Mouse (Mus musculus) intestine, postnatal 0 days (tissue): ENCODE results near the gene Creld2. TPM values are rescaled to one million over a fixed set of nuclear protein-coding genes. Genes with fewer than 3 reads are reported as not detected.

Experiments
- ATAC-seq: fragments of 200-750 bp; cut with Nextera tagmentation; 2 replicates; pipeline ENCODE4 v1.8.0; 2017; ENCODE audit warnings: mild to moderate bottlenecking, moderate TSS enrichment, moderate library complexity
- H3K27ac ChIP-seq: fragments of 300-500 bp; sonication (generic); 2 replicates; pipeline ENCODE4 v1.5.1; 2014; ENCODE audit warnings: mild to moderate bottlenecking, low read depth, low read length, moderate library complexity
- H3K27me3 ChIP-seq: fragments of 300-500 bp; sonication (generic); replicated peaks from 2 replicates; pipeline ENCODE4 v1.6.1; 2014; ENCODE audit warnings: low read length, mixed read lengths; ENCODE audit not compliant: control insufficient read depth, insufficient read depth
- H3K36me3 ChIP-seq: fragments of 300-500 bp; sonication (generic); 2 replicates; pipeline ENCODE4 v1.6.1; 2014; ENCODE audit warnings: mild to moderate bottlenecking, moderate library complexity; ENCODE audit not compliant: control insufficient read depth, insufficient read depth
- H3K4me1 ChIP-seq: fragments of 300-500 bp; sonication (generic); replicated peaks from 2 replicates; pipeline ENCODE4 v1.6.1; 2014; ENCODE audit warnings: antibody characterized with exemption, low read length, mixed read lengths; ENCODE audit not compliant: control insufficient read depth, insufficient read depth
- H3K4me2 ChIP-seq: fragments of 300-500 bp; sonication (generic); replicated peaks from 2 replicates; pipeline ENCODE4 v1.6.1; 2014; ENCODE audit warnings: low read depth, mild to moderate bottlenecking, moderate library complexity
- H3K4me3 ChIP-seq: fragments of 300-500 bp; sonication (generic); 2 replicates; pipeline ENCODE4 v1.5.1; 2014; ENCODE audit warnings: low read depth, low read length
- H3K9ac ChIP-seq: fragments of 300-500 bp; sonication (generic); 2 replicates; pipeline ENCODE4 v1.6.1; 2014; ENCODE audit warnings: mild to moderate bottlenecking, low read depth, low read length
- H3K9me3 ChIP-seq: fragments of 300-500 bp; sonication (generic); 2 replicates; pipeline ENCODE4 v1.6.1; 2016; ENCODE audit warnings: mixed run types; ENCODE audit not compliant: control insufficient read depth
- CTCF ChIP-seq: sonication (generic); IDR thresholded peaks from 2 replicates; pipeline ENCODE4 v1.5.1; 2016; ENCODE audit warnings: low read depth, mild to moderate bottlenecking, control low read depth, antibody characterized with exemption, moderate library complexity
- WGBS: fragments of 180-500 bp; shearing (Covaris S2); extraction: QIAGEN DNeasy Blood & Tissue Kit; methylation state at CpG from one replicate; pipeline ENCODE4 v1.1.7; 2014; 5-methylcytosine and 5-hydroxymethylcytosine counted together
- polyA plus RNA-seq: library from polyadenylated mRNA; unstranded; fragments of >200 nt; fragmentation: Nextera tagmentation; extraction: Ambion mirVana; gene quantifications from 2 replicates; pipeline ENCODE4 v1.2.1, GENCODE M21; 2015

The Creld2 gene
- polyA plus RNA-seq, 1 experiment from 2014 or later = 67.9 TPM

GRCm38 (mm10) chr15:88836031-88836430, 16.6 kb downstream of the Creld2 start:
- WGBS = 58% methylated on average over 6 of the region's 6 CpGs
- H3K9ac ChIP-seq = no peak overlapping the region
- peak; percentile 32; the same call in 1 of the 2 replicates for ATAC-seq
- no peaks in the 10 kb centered on the region for H3K9me3 ChIP-seq
- H3K27me3 ChIP-seq = no peaks in the 10 kb centered on the region
- H3K27ac ChIP-seq = peak overlapping the region; percentile 42; the same call in 1 of the 2 replicates
- peak overlapping the region; percentile 81 for H3K4me2 ChIP-seq
- 0 out of 2 replicates have a peak overlapping the region, but pooled peaks have one; percentile 46 for H3K4me3 ChIP-seq
- peak; percentile 75 for TF ChIP-seq CTCF
- H3K36me3 ChIP-seq = no peaks in the 10 kb centered on the region
- H3K4me1 ChIP-seq = no peaks in the 10 kb centered on the region

GRCm38 (mm10) chr15:88836571-88836970, 17.1 kb downstream of the Creld2 start:
- WGBS = 52% methylated on average over 5 of the region's 5 CpGs
- no peak overlapping the region for H3K9ac ChIP-seq
- no peak for TF ChIP-seq CTCF
- no peaks in the 10 kb centered on the region for H3K9me3 ChIP-seq
- H3K4me1 ChIP-seq = no peaks in the 10 kb centered on the region
- peak overlapping the region; percentile 46; the same call in 1 of the 2 replicates for H3K4me3 ChIP-seq
- no peaks in the 10 kb centered on the region for H3K27me3 ChIP-seq
- H3K4me2 ChIP-seq = peak overlapping the region; percentile 81
- no peaks in the 10 kb centered on the region for H3K36me3 ChIP-seq
- H3K27ac ChIP-seq = peak overlapping the region; percentile 42; the same call in 1 of the 2 replicates
- no peak for ATAC-seq

GRCm38 (mm10) chr15:88837199-88837932, 17.9 kb downstream of the Creld2 start:
- TF ChIP-seq CTCF = peak; percentile 54
- WGBS = under 1% methylated on average over 39 of the region's 39 CpGs
- Histone ChIP-seq H3K4me1 (no peaks in the 10 kb centered on the region), H3K27me3 (no peaks in the 10 kb centered on the region), H3K4me2 (peak overlapping the region; percentile 81), H3K9me3 (no peaks in the 10 kb centered on the region), H3K36me3 (no peaks in the 10 kb centered on the region), H3K4me3 (peak overlapping the region; percentile 46), H3K9ac (peak overlapping the region; percentile 65), H3K27ac (peak overlapping the region; percentile 74)
- ATAC-seq = peak; percentile 82

GRCm38 (mm10) chr15:88837977-88838376, 18.5 kb downstream of the Creld2 start:
- WGBS = under 1% methylated on average over 11 of the region's 11 CpGs
- no peaks in the 10 kb centered on the region for H3K36me3 ChIP-seq
- H3K9me3 ChIP-seq = no peaks in the 10 kb centered on the region
- H3K27me3 ChIP-seq = no peaks in the 10 kb centered on the region
- peak overlapping the region; percentile 74 for H3K27ac ChIP-seq
- peak overlapping the region; percentile 46 for H3K4me3 ChIP-seq
- no peak for ATAC-seq
- no peaks in the 10 kb centered on the region for H3K4me1 ChIP-seq
- TF ChIP-seq CTCF = no peak
- H3K4me2 ChIP-seq = peak overlapping the region; percentile 81
- peak overlapping the region; percentile 65 for H3K9ac ChIP-seq

- TF ChIP-seq CTCF = no peak
- no peak for ATAC-seq
- H3K9ac ChIP-seq = no peak overlapping the region
- H3K36me3 ChIP-seq = no peaks in the 10 kb centered on the region
- peak overlapping the region; percentile 22 for H3K27ac ChIP-seq
- H3K27me3 ChIP-seq = no peaks in the 10 kb centered on the region
- no peak overlapping the region for H3K4me3 ChIP-seq
- H3K4me1 ChIP-seq = no peaks in the 10 kb centered on the region
- WGBS = 31% methylated on average over 9 of the region's 9 CpGs
- no peaks in the 10 kb centered on the region for H3K9me3 ChIP-seq
- no peak overlapping the region for H3K4me2 ChIP-seq
Observed at GRCm38 (mm10) chr15:88839271-88839670, 19.8 kb downstream of the Creld2 start.

- no peak overlapping the region for H3K9ac ChIP-seq
- ATAC-seq = no peak
- no peak overlapping the region for H3K4me2 ChIP-seq
- no peaks in the 10 kb centered on the region for H3K9me3 ChIP-seq
- H3K4me3 ChIP-seq = no peak overlapping the region
- H3K27me3 ChIP-seq = no peaks in the 10 kb centered on the region
- H3K4me1 ChIP-seq = no peaks in the 10 kb centered on the region
- H3K36me3 ChIP-seq = no peaks in the 10 kb centered on the region
- 80% methylated on average over 10 of the region's 10 CpGs for WGBS
- TF ChIP-seq CTCF = no peak
- peak overlapping the region; percentile 22; the same call in 1 of the 2 replicates for H3K27ac ChIP-seq
Observed at GRCm38 (mm10) chr15:88840126-88840525, 20.7 kb downstream of the Creld2 start.
